Mouse (Mus musculus) intestine, postnatal 0 days (tissue): Measurements from ENCODE around the gene Prss33. TPM values are rescaled to one million over a fixed set of nuclear protein-coding genes. Genes with fewer than 3 reads are reported as not detected.

Experiments
- ATAC-seq: fragments of 200-750 bp; cut with Nextera tagmentation; 2 replicates; pipeline ENCODE4 v1.8.0; 2017; ENCODE audit warnings: mild to moderate bottlenecking, moderate TSS enrichment, moderate library complexity
- H3K27ac ChIP-seq: fragments of 300-500 bp; sonication (generic); 2 replicates; pipeline ENCODE4 v1.5.1; 2014; ENCODE audit warnings: mild to moderate bottlenecking, low read depth, low read length, moderate library complexity
- H3K27me3 ChIP-seq: fragments of 300-500 bp; sonication (generic); replicated peaks from 2 replicates; pipeline ENCODE4 v1.6.1; 2014; ENCODE audit warnings: low read length, mixed read lengths; ENCODE audit not compliant: control insufficient read depth, insufficient read depth
- H3K36me3 ChIP-seq: fragments of 300-500 bp; sonication (generic); 2 replicates; pipeline ENCODE4 v1.6.1; 2014; ENCODE audit warnings: mild to moderate bottlenecking, moderate library complexity; ENCODE audit not compliant: control insufficient read depth, insufficient read depth
- H3K4me1 ChIP-seq: fragments of 300-500 bp; sonication (generic); replicated peaks from 2 replicates; pipeline ENCODE4 v1.6.1; 2014; ENCODE audit warnings: antibody characterized with exemption, low read length, mixed read lengths; ENCODE audit not compliant: control insufficient read depth, insufficient read depth
- H3K4me2 ChIP-seq: fragments of 300-500 bp; sonication (generic); replicated peaks from 2 replicates; pipeline ENCODE4 v1.6.1; 2014; ENCODE audit warnings: low read depth, mild to moderate bottlenecking, moderate library complexity
- H3K4me3 ChIP-seq: fragments of 300-500 bp; sonication (generic); 2 replicates; pipeline ENCODE4 v1.5.1; 2014; ENCODE audit warnings: low read depth, low read length
- H3K9ac ChIP-seq: fragments of 300-500 bp; sonication (generic); 2 replicates; pipeline ENCODE4 v1.6.1; 2014; ENCODE audit warnings: mild to moderate bottlenecking, low read depth, low read length
- H3K9me3 ChIP-seq: fragments of 300-500 bp; sonication (generic); 2 replicates; pipeline ENCODE4 v1.6.1; 2016; ENCODE audit warnings: mixed run types; ENCODE audit not compliant: control insufficient read depth
- CTCF ChIP-seq: sonication (generic); IDR thresholded peaks from 2 replicates; pipeline ENCODE4 v1.5.1; 2016; ENCODE audit warnings: low read depth, mild to moderate bottlenecking, control low read depth, antibody characterized with exemption, moderate library complexity
- WGBS: fragments of 180-500 bp; shearing (Covaris S2); extraction: QIAGEN DNeasy Blood & Tissue Kit; methylation state at CpG from one replicate; pipeline ENCODE4 v1.1.7; 2014; 5-methylcytosine and 5-hydroxymethylcytosine counted together
- polyA plus RNA-seq: library from polyadenylated mRNA; unstranded; fragments of >200 nt; fragmentation: Nextera tagmentation; extraction: Ambion mirVana; gene quantifications from 2 replicates; pipeline ENCODE4 v1.2.1, GENCODE M21; 2015

The Prss33 gene
- polyA plus RNA-seq, 1 experiment from 2014 or later = not detected

DNA sequence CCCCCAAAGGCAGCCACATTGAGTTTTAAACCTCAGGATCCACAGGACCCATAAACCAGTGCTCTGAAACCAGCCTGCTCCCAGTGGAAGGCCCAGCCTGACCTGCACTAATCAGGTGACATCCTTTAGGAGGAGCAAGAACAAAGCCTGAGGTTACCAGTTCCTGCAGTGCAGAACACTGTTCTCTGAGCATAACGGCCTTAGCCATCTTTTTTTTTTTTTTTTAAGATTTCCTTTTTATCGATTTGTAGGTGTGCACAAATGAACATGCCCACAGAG lies 44.8 kb downstream of the Prss33 start:
- Histone ChIP-seq H3K27ac (0 out of 2 replicates have a peak overlapping the region, but pooled peaks have one; percentile 76), H3K36me3 (no peaks in the 10 kb centered on the region), H3K4me2 (peak overlapping the region; percentile 77), H3K27me3 (no peaks in the 10 kb centered on the region), H3K9ac (no peak overlapping the region), H3K9me3 (no peaks in the 10 kb centered on the region), H3K4me1 (peaks cover 7% of the 10 kb centered on the region; the same call in 1 of the 2 replicates), H3K4me3 (no peak overlapping the region)
- 46% methylated on average over 2 of the region's 2 CpGs for WGBS
- ATAC-seq = peak; percentile 24; the same call in 1 of the 2 replicates
- TF ChIP-seq CTCF = no peak

DNA sequence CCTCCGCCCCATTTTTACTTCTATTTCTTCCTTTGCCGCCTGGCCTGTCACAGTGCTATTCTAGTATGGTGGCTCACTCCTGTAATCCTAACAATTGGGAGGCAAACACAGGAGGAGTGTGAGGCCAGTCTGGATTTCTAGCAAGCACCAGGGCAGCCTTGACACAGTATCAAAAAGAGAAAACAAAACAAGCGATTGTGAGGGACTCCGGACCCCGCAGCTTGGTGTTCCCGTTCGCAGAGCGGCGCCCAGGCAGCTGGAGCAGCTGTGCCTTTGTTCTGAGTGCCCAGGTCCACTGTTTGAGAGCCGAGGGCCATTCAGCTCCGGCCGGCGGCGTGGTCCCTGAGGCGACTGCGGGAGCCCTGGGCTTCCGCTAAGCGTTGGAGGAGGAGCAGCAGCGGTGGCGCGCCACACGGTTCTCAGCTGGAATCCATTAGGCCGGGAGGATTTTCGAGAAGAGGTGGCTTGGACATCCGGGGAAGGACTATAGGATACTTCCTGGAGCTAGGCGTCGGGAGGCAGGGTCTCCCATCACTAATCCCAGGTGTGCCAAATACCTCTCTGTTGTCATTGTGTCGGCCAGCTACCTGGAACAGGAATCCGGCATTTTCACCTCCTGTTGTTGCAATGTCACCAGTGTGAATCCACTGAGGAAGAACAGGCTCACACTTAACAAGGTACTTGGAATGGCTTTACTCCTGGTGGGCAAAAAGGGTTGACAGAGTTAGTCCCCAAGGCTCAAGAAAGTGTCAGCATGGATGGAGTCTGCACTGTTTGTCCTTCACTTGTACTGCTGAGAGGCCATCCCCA lies 45.4 kb downstream of the Prss33 start, which contains the start of gene Srrm2:
Gene Srrm2, plus strand, starts transcription at position 264 of the 810 bp plus-strand sequence.
- peak; percentile 37; the same call in 1 of the 2 replicates for ATAC-seq
- WGBS = 4% methylated on average over 29 of the region's 29 CpGs
- peak within 1 kb of the TSS; percentile 77 for H3K4me2 ChIP-seq
- TF ChIP-seq CTCF = no peak
- peak within 1 kb of the TSS; percentile 72 for H3K9ac ChIP-seq
- H3K27ac ChIP-seq = peak within 1 kb of the TSS; percentile 76
- H3K27me3 ChIP-seq = no peaks in the 10 kb centered on the region
- peaks cover 7% of the 10 kb centered on the region; the same call in 1 of the 2 replicates for H3K4me1 ChIP-seq
- H3K9me3 ChIP-seq = no peaks in the 10 kb centered on the region
- H3K4me3 ChIP-seq = peak within 1 kb of the TSS; percentile 38
- no peaks in the 10 kb centered on the region for H3K36me3 ChIP-seq

DNA sequence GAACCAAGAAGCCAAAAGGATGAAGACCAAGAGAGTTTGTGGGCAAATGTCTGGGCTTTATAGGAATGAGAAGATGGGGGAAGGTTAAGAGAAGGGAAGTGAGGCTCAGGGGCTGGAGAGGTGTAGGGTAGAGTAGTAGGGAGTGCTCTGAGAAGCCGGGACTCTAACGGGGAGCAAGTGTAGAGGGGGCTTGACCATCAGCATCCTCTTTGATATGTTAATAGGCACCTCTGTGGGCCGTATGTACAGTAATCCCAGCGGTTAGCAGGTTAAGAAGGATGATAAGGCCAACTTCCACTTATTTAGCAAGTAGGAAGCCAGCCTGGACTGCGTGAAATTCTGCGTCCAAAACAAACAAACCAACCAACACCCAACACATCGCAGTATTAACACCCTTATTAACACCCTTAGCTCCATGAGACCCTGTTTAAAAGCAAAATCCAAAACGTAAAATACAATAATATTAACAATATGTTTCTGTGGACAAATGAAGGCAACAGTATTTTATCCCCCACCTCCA lies 46.0 kb downstream of the Prss33 start:
- H3K27ac ChIP-seq = 0 out of 2 replicates have a peak overlapping the region, but pooled peaks have one; percentile 76
- 34% methylated on average over 8 of the region's 8 CpGs for WGBS
- TF ChIP-seq CTCF = no peak
- no peaks in the 10 kb centered on the region for H3K9me3 ChIP-seq
- H3K27me3 ChIP-seq = no peaks in the 10 kb centered on the region
- H3K4me3 ChIP-seq = peak overlapping the region; percentile 38
- no peak for ATAC-seq
- peaks cover 7% of the 10 kb centered on the region; the same call in 1 of the 2 replicates for H3K4me1 ChIP-seq
- H3K36me3 ChIP-seq = no peaks in the 10 kb centered on the region
- H3K4me2 ChIP-seq = peak overlapping the region; percentile 77
- H3K9ac ChIP-seq = peak overlapping the region; percentile 72

DNA sequence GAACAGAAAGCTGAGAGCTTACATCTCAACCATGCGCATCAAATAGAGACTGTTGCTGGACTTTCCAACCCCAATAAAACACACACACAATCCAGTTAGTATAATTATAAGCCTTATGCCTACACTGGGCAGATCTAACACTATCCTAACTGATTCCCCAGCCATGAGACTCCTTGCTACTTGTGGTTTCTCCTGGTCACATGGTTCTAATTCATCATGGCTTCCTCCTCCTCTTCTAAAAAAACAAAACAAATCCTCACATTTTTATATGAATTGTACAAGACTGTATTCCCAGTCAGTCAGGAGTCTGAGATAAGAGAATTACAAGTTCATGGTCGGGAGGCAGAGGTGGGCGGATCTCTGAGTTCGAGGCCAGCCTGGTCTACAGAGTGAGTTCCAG lies 46.9 kb downstream of the Prss33 start:
- no peak for TF ChIP-seq CTCF
- peaks cover 7% of the 10 kb centered on the region; the same call in 1 of the 2 replicates for H3K4me1 ChIP-seq
- H3K9me3 ChIP-seq = no peaks in the 10 kb centered on the region
- H3K4me2 ChIP-seq = no peak overlapping the region
- no peak overlapping the region for H3K4me3 ChIP-seq
- ATAC-seq = no peak
- 84% methylated on average over 4 of the region's 4 CpGs for WGBS
- H3K36me3 ChIP-seq = no peaks in the 10 kb centered on the region
- H3K27ac ChIP-seq = no peak overlapping the region
- H3K9ac ChIP-seq = no peak overlapping the region
- H3K27me3 ChIP-seq = no peaks in the 10 kb centered on the region

- H3K9ac ChIP-seq = no peak overlapping the region
- no peaks in the 10 kb centered on the region for H3K9me3 ChIP-seq
- no peak for ATAC-seq
- 18% methylated on average over 13 of the region's 13 CpGs for WGBS
- peak overlapping the region; percentile 54; the same call in 1 of the 2 replicates for H3K4me3 ChIP-seq
- no peak overlapping the region; the same call in 1 of the 2 replicates for H3K27ac ChIP-seq
- no peaks in the 10 kb centered on the region for H3K36me3 ChIP-seq
- H3K4me2 ChIP-seq = peak overlapping the region; percentile 95
- no peaks in the 10 kb centered on the region for H3K27me3 ChIP-seq
- TF ChIP-seq CTCF = peak; percentile 0; the same call in 1 of the 2 replicates
- peaks cover 7% of the 10 kb centered on the region; the same call in 1 of the 2 replicates for H3K4me1 ChIP-seq
Observed at GRCm38 (mm10) chr17:23786510-23786931, 49.3 kb downstream of the Prss33 start.
